Mouse (Mus musculus) forebrain, embryonic 15.5 days (tissue): ENCODE measurements around the gene Pigv. TPM values are rescaled to one million over a fixed set of nuclear protein-coding genes. Genes with fewer than 3 reads are reported as not detected.

ENCODE experiments used
- ATAC-seq: fragments of 200-750 bp; cut with Nextera tagmentation; replicated peaks from 2 replicates; pipeline ENCODE4 v1.8.0; 2017; ENCODE audit warnings: mild to moderate bottlenecking, moderate TSS enrichment, moderate library complexity
- H3K27ac ChIP-seq: fragments of 300-500 bp; sonication (generic); replicated peaks from 2 replicates; pipeline ENCODE4 v1.5.1; 2015; ENCODE audit warnings: mild to moderate bottlenecking, inconsistent platforms
- H3K27me3 ChIP-seq: fragments of 300-500 bp; sonication (generic); 2 replicates; pipeline ENCODE4 v1.6.1; 2015; ENCODE audit warnings: inconsistent platforms
- H3K36me3 ChIP-seq: fragments of 300-500 bp; sonication (generic); 2 replicates; pipeline ENCODE4 v1.6.1; 2015; ENCODE audit warnings: mild to moderate bottlenecking, inconsistent platforms
- H3K4me1 ChIP-seq: fragments of 300-500 bp; sonication (generic); 2 replicates; pipeline ENCODE4 v1.6.1; 2015; ENCODE audit warnings: inconsistent platforms
- H3K4me2 ChIP-seq: fragments of 300-500 bp; sonication (generic); replicated peaks from 2 replicates; pipeline ENCODE4 v1.6.1; 2015; ENCODE audit warnings: mild to moderate bottlenecking, inconsistent platforms
- H3K4me3 ChIP-seq: fragments of 300-500 bp; sonication (generic); 2 replicates; pipeline ENCODE4 v1.5.1; 2015; ENCODE audit warnings: mild to moderate bottlenecking, inconsistent platforms
- H3K9ac ChIP-seq: fragments of 300-500 bp; sonication (generic); replicated peaks from 2 replicates; pipeline ENCODE4 v1.6.1; 2015; ENCODE audit warnings: mild to moderate bottlenecking, inconsistent platforms
- H3K9me3 ChIP-seq: fragments of 300-500 bp; sonication (generic); 2 replicates; pipeline ENCODE4 v1.6.1; 2016; ENCODE audit warnings: inconsistent platforms
- WGBS: fragments of 180-500 bp; shearing (Covaris S2); methylation state at CpG from one replicate; pipeline ENCODE4 v1.1.7; 2015; ENCODE audit warnings: mixed read lengths; 5-methylcytosine and 5-hydroxymethylcytosine counted together
- polyA plus RNA-seq: library from polyadenylated mRNA; unstranded; fragments of >200 nt; fragmentation: Nextera tagmentation; extraction: Ambion mirVana; gene quantifications from 2 replicates; pipeline ENCODE4 v1.2.1, GENCODE M21; 2015

Pigv gene
- 16.5 and 16.9 TPM in 2 replicates for polyA plus RNA-seq

DNA sequence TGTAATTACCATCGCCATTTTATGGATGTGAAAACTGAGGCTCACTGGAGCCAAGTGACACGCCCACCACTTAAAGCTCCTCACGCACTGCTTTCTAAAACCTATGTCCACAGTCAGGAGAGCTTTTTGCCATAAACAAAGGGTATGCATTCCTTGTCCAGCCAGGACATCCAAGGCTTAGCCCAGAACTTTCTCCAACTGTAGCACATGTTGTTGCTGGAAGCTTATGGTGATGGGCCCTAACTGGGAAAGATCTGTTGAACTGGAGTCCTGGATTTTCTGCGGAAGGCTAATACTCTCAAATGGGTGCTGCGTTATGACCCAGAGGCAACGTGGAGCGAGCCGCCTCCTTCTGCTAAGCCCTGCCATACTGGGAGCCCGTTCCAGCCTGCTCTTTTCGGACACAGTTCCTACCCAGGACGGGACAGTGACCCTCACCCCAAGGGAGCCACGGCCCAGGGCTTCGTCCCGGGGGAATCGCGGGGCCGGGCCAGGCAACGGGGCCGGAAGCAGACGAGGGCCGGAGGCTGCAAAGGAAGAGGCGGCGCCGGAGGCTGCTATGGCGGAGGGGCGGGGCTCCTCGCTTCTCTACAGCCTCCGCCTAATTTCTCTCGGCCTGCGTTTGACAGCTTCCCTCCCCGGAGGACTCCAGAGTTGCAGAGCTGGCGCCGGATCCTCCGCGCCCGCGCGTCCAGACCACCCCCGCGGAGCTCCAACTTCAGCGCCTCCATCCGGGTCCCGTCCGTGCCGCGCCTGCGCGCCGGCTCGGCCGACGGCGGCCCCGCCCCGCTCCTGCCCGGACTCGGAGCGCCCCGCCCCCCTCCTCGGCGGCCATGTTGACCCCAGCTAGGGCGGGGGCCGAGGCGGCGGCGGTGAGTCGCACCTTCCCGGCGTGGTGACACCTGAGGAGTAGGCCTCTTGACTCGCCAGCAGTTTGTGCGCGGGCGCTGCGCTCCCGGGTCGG lies at the start of gene Pigv:
Gene Pigv, minus strand, starts transcription at position 767 of the 964 bp plus-strand sequence.
- peak within 1 kb of the TSS; percentile 87 for H3K9ac ChIP-seq
- peak; percentile 89 for ATAC-seq
- peaks cover 57% of the 10 kb centered on the region for H3K4me1 ChIP-seq
- no peaks in the 10 kb centered on the region for H3K27me3 ChIP-seq
- H3K36me3 ChIP-seq, result no peaks in the 10 kb centered on the region
- WGBS, result under 1% methylated on average over 74 of the region's 76 CpGs
- H3K4me2 ChIP-seq, result peak within 1 kb of the TSS; percentile 79
- H3K27ac ChIP-seq, result peak within 1 kb of the TSS; percentile 99
- H3K4me3 ChIP-seq, result peak within 1 kb of the TSS; percentile 90
- no peaks in the 10 kb centered on the region for H3K9me3 ChIP-seq

DNA sequence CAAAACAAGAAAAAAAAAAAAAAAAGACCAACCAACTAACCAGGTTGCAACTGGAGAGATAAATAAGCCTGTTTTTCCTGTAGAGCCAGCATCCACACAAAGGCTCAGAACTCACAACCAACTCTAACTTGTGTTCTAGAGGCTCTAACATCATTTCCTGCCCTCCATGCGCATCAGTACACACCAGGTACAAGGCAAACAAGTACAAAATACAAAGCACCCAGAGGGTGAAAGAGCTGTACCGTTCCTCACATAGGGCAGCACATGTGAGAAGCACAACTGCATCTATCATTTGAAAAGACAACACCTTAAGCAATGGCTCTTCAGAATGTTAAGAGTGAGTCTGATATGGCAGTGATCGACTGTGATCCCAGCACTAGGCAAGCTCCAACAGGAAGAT lies 47.3 kb upstream of the Pigv start:
- Histone ChIP-seq H3K9ac (no peak overlapping the region), H3K27me3 (no peaks in the 10 kb centered on the region), H3K4me1 (peaks cover 7% of the 10 kb centered on the region; the same call in 1 of the 2 replicates), H3K4me3 (no peak overlapping the region), H3K9me3 (no peaks in the 10 kb centered on the region), H3K27ac (no peak overlapping the region), H3K4me2 (no peak overlapping the region), H3K36me3 (peaks cover 72% of the 10 kb centered on the region)
- no peak for ATAC-seq
- WGBS, result 92% methylated on average over 3 of the region's 3 CpGs

DNA sequence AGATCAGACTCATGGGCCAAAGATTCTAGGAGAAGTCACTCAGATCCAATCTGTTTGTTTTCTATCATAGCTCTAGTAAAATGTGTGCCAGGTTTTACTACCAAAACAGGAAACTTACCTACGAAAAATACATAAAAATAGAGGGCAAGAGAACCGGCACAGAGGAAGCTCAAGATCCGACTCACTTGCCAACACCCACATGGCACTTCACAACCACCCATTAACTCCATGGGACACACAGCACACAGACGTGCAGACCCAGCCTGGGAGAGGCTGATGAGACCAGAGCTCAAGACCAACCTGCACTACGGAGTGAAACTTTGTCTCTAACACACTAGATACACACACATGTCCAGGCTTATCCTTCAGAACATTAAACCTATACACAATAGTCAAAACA lies 40.3 kb upstream of the Pigv start:
- Histone ChIP-seq H3K4me1 (peaks cover 10% of the 10 kb centered on the region; the same call in 1 of the 2 replicates), H3K9me3 (no peaks in the 10 kb centered on the region), H3K36me3 (peaks cover 45% of the 10 kb centered on the region), H3K4me3 (no peak overlapping the region), H3K27ac (no peak overlapping the region), H3K27me3 (no peaks in the 10 kb centered on the region), H3K4me2 (no peak overlapping the region), H3K9ac (no peak overlapping the region)
- ATAC-seq, result no peak
- WGBS, result 82% methylated on average over 5 of the region's 5 CpGs

DNA sequence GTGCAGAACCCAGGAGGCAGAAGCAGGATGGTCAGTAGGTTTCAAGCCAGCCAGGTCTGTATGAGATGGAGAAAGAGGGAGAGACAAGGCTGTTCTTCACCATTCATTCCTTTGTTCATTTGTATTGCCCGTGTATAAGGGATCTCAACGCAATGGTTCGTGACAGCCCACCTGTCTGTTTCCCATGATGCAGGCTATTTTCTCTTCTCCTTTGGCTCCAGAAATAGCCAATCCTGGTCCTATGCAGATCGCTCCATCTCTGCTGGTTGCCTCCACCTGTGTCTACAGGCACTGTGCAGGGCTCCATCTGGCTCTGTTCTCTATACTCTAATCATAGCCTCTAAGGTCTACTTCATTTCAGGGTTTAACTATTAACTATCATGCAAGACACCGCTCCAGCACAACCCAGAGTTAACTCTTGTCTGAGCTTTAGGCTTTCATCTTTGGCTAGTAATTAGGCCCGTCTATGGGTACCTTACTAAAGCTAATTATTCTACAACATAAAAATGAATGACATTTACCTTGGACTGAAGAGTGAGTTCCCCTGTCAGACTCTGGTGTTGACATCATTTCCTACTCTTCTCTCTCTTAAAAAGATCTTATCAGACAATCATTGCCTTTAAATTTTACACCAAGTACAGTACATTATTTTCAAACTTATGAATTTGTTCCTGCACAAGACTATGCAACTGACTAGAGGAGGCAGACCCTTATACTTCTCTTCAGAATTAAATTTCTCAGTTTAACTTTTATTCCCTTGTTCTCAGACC lies 39.0 kb upstream of the Pigv start:
- Histone ChIP-seq H3K4me1 (peaks cover 10% of the 10 kb centered on the region), H3K27ac (no peak overlapping the region), H3K27me3 (no peaks in the 10 kb centered on the region), H3K36me3 (peaks cover 32% of the 10 kb centered on the region), H3K4me2 (no peak overlapping the region), H3K9me3 (no peaks in the 10 kb centered on the region), H3K9ac (no peak overlapping the region), H3K4me3 (no peak overlapping the region)
- WGBS, result 75% methylated on average over 6 of the region's 6 CpGs
- ATAC-seq, result no peak

DNA sequence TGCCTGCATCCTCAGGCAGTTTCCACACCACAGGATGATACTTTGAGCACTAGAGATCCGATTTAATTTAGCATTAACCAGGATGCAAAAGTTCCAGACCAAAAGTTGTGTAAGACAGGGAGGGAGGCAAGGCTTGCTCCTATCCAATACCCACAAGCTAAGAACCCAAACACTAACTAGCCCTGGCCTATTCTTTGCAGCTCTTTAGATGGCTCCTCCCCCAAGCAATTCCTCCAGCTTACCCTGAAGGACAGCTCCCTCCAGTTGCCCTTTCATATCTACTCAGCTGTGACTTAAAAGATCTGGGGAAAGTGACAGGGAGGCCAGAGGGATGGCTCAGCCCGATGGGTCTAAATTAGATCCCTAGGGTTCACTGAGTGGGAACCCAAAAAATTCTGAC lies 36.9 kb upstream of the Pigv start:
- no peak overlapping the region for H3K27ac ChIP-seq
- H3K4me1 ChIP-seq, result peaks cover 13% of the 10 kb centered on the region
- H3K27me3 ChIP-seq, result no peaks in the 10 kb centered on the region
- H3K4me3 ChIP-seq, result no peak overlapping the region
- WGBS, result 22% methylated on average over 2 of the region's 2 CpGs
- no peak overlapping the region for H3K9ac ChIP-seq
- no peaks in the 10 kb centered on the region for H3K9me3 ChIP-seq
- no peak overlapping the region for H3K4me2 ChIP-seq
- no peak for ATAC-seq
- peaks cover 24% of the 10 kb centered on the region for H3K36me3 ChIP-seq

DNA sequence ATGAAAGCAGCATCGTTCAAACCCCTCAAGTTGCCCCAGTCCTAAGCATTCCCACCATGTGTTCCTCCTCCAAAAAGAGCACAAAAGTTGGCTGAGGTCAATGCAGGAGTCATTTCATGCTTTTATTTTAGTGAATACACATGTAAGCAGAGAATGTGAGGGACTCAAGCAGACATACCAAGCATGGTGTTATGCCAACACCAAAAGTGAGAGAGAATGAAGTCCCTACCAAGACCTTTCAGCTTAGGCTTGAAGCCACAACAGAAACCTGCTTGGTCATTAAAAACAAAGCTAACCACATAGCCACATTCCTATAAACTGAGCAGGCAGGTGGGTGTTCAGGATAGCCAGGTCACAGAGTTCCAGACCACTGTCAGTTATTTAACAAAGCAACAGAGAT lies 35.0 kb upstream of the Pigv start:
- Histone ChIP-seq H3K4me2 (no peak overlapping the region), H3K9ac (no peak overlapping the region), H3K4me1 (peaks cover 13% of the 10 kb centered on the region), H3K27ac (0 out of 2 replicates have a peak overlapping the region, but pooled peaks have one; percentile 15), H3K27me3 (no peaks in the 10 kb centered on the region), H3K4me3 (no peak overlapping the region), H3K9me3 (no peaks in the 10 kb centered on the region), H3K36me3 (peaks cover 11% of the 10 kb centered on the region)
- no peak for ATAC-seq
- 54% methylated on average over 1 of the region's 1 CpGs for WGBS

DNA sequence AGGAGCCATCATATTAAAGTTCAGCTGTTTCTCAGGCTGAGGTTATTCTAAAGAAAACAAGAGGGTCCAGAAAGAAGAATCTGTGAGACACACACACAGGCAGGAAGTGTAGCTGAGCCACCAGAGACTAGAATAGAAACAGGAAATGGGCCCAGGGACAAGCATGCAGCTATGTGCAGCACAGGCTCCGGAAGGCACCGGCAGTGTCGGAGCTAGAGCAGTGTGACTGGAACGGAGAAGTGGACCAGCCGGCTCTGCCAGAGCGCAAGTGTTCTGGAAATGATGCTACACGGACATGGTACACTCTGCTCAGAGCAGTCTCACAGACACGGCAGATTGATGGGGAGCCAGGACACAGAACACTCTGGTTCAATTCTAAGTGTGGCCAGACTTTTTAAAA lies 34.5 kb upstream of the Pigv start:
- no peak overlapping the region for H3K4me2 ChIP-seq
- peaks cover 14% of the 10 kb centered on the region for H3K36me3 ChIP-seq
- no peak for ATAC-seq
- no peaks in the 10 kb centered on the region for H3K27me3 ChIP-seq
- H3K27ac ChIP-seq, result peak overlapping the region; percentile 20; the same call in 1 of the 2 replicates
- peaks cover 14% of the 10 kb centered on the region for H3K4me1 ChIP-seq
- WGBS, result 79% methylated on average over 8 of the region's 8 CpGs
- no peaks in the 10 kb centered on the region for H3K9me3 ChIP-seq
- H3K9ac ChIP-seq, result no peak overlapping the region
- no peak overlapping the region for H3K4me3 ChIP-seq

DNA sequence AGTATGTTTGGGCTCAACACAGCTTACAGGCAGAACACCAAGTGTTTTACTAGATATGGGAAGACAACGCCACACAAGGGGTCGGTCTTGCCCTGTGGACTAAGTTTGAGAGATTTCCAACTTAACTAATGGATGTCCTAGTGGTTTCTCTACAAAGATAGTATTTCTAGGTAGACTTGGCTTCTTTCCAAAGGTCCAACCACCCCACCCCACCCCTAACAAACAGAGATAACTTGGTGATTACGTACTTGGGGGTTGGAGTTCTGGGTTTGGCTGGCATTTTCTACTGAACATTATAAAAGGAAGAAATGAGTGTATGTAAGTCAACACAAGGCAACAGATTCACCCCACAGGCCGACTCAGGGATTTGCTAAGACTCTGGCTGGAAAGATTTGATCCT lies 32.6 kb upstream of the Pigv start:
- no peak for ATAC-seq
- H3K27ac ChIP-seq, result 0 out of 2 replicates have a peak overlapping the region, but pooled peaks have one; percentile 20
- H3K27me3 ChIP-seq, result no peaks in the 10 kb centered on the region
- no peaks in the 10 kb centered on the region for H3K9me3 ChIP-seq
- H3K4me1 ChIP-seq, result peaks cover 23% of the 10 kb centered on the region
- H3K9ac ChIP-seq, result no peak overlapping the region
- no peak overlapping the region for H3K4me2 ChIP-seq
- H3K4me3 ChIP-seq, result no peak overlapping the region
- peaks cover 18% of the 10 kb centered on the region for H3K36me3 ChIP-seq
- 94% methylated on average over 4 of the region's 4 CpGs for WGBS

DNA sequence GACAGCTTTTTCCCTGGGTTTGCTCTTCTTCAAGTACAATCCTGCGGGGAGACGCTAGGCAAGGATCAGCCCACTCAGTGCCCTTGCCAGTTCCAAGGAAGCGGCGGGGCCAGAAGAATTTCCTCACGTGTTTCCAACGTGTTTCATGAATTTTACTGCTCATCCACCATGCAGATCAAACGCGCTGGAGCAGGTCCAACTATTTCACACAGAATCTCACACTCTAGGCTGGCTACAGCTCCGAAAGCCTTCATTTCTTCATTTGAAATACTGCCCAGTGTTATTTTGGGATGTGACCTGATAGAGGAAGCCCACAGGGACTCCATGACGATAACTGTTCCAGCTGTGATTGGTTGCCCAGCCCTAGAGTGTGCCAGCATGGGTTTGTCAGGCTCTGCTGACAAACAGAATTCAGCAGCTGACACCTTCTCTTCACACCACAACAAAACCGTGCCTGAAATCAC lies 28.5 kb upstream of the Pigv start:
- Histone ChIP-seq H3K27ac (peak overlapping the region; percentile 5; the same call in 1 of the 2 replicates), H3K9me3 (no peaks in the 10 kb centered on the region), H3K4me1 (peaks cover 16% of the 10 kb centered on the region), H3K36me3 (peaks cover 21% of the 10 kb centered on the region), H3K27me3 (no peaks in the 10 kb centered on the region), H3K4me2 (no peak overlapping the region), H3K4me3 (no peak overlapping the region), H3K9ac (no peak overlapping the region)
- ATAC-seq, result peak; percentile 74
- WGBS, result 59% methylated on average over 11 of the region's 11 CpGs

DNA sequence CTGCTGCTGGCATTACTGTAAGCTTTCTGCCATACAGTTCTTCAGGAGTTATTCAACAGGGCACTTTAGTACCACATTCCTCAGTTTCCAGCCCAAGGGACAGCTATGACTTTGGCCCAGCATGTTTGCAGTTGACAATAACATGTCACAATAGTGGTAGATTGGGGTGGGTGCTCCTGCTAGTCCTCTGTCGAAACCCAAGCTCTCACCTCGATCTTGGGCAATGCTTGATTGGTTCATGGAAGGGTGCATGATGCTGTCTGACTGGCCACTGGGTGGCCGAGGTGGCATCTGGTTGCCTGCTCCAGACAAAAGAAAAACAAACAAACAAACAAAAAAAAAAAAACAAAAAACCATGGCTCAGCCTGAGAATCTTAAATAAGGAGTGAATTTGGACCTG lies 22.9 kb upstream of the Pigv start:
- no peaks in the 10 kb centered on the region for H3K27me3 ChIP-seq
- ATAC-seq, result no peak
- no peak overlapping the region for H3K4me3 ChIP-seq
- H3K9ac ChIP-seq, result no peak overlapping the region
- H3K4me1 ChIP-seq, result peaks cover 10% of the 10 kb centered on the region
- WGBS, result 72% methylated on average over 3 of the region's 3 CpGs
- no peak overlapping the region for H3K4me2 ChIP-seq
- H3K36me3 ChIP-seq, result peaks cover 65% of the 10 kb centered on the region
- H3K9me3 ChIP-seq, result no peaks in the 10 kb centered on the region
- no peak overlapping the region for H3K27ac ChIP-seq

DNA sequence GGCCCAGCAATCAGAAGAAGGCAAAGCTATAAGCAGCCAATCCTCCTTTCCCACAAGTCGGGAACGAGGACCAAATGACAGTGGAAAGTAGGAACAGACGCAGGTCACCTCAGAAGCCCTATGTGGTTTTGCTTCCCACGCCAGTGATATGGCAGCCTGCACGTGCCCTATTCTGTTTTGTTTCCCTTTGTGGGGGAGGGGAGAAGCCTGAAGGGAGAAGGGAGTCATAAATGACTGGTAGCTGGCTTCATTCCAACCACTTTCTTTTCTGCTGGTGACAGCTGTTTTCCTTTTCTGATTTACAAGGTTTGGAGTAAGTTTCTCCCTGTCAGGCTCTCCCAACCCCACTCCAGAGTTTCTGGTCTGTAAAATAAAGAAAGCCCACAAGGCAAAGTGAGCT lies 17.8 kb upstream of the Pigv start:
- no peaks in the 10 kb centered on the region for H3K27me3 ChIP-seq
- H3K4me2 ChIP-seq, result no peak overlapping the region
- H3K4me1 ChIP-seq, result peaks cover 29% of the 10 kb centered on the region
- peak overlapping the region; percentile 72 for H3K27ac ChIP-seq
- ATAC-seq, result no peak
- H3K9ac ChIP-seq, result no peak overlapping the region
- no peaks in the 10 kb centered on the region for H3K9me3 ChIP-seq
- no peak overlapping the region for H3K4me3 ChIP-seq
- peaks cover 97% of the 10 kb centered on the region for H3K36me3 ChIP-seq
- 23% methylated on average over 5 of the region's 5 CpGs for WGBS
